Mouse (Mus musculus) E14TG2a.4 (cell line): ENCODE measurements at regions not wholly inside any gene's neighbourhood (a gene's known extent, or its start where the extent isn't known, plus 50 kb on each side); places are given as distances from the start of the nearest gene placed in this dataset.

Experiments used
- CTCF ChIP-seq: conservative IDR thresholded peaks from 2 replicates; pipeline ENCODE4 v1.5.1; 2014; ENCODE audit warnings: low read length
- NANOG ChIP-seq: IDR thresholded peaks from 2 replicates; pipeline ENCODE4 v1.6.1; 2014; ENCODE audit warnings: borderline replicate concordance, low read length, mixed read lengths
- POU5F1 ChIP-seq: IDR thresholded peaks from 2 replicates; pipeline ENCODE4 v1.6.1; 2014; ENCODE audit warnings: low read length, borderline replicate concordance

GRCm38 (mm10) chr4:31331053-31331452 lies 632.8 kb upstream of the Map3k7 start:
- TF ChIP-seq CTCF (no peak), POU5F1 (no peak), NANOG (no peak)
